Mouse (Mus musculus) liver, embryonic 16.5 days (tissue): ENCODE measurements around the gene Aagab. TPM values are rescaled to one million over a fixed set of nuclear protein-coding genes. Genes with fewer than 3 reads are reported as not detected.

ENCODE experiments used
- ATAC-seq: fragments of 200-750 bp; cut with Nextera tagmentation; 2 replicates; pipeline ENCODE4 v1.8.0; 2017; ENCODE audit warnings: low read depth, mild to moderate bottlenecking, moderate number of reproducible peaks, moderate library complexity
- H3K27ac ChIP-seq: fragments of 300-500 bp; sonication (generic); 2 replicates; pipeline ENCODE4 v1.5.1; 2014; ENCODE audit warnings: mild to moderate bottlenecking, low read length
- H3K27me3 ChIP-seq: fragments of 300-500 bp; sonication (generic); 2 replicates; pipeline ENCODE4 v1.6.1; 2014; ENCODE audit warnings: low read depth, low read length, mixed read lengths; ENCODE audit not compliant: control insufficient read depth, insufficient read depth
- H3K36me3 ChIP-seq: fragments of 300-500 bp; sonication (generic); 2 replicates; pipeline ENCODE4 v1.6.1; 2014; ENCODE audit warnings: mild to moderate bottlenecking; ENCODE audit not compliant: control insufficient read depth, insufficient read depth
- H3K4me1 ChIP-seq: fragments of 300-500 bp; sonication (generic); 2 replicates; pipeline ENCODE4 v1.6.1; 2014; ENCODE audit warnings: low read depth, low read length, mixed read lengths; ENCODE audit not compliant: control insufficient read depth
- H3K4me2 ChIP-seq: fragments of 300-500 bp; sonication (generic); 2 replicates; pipeline ENCODE4 v1.6.1; 2014; ENCODE audit warnings: low read depth, low read length, mixed read lengths
- H3K4me3 ChIP-seq: fragments of 300-500 bp; sonication (generic); 2 replicates; pipeline ENCODE4 v1.5.1; 2014; ENCODE audit warnings: low read depth, mild to moderate bottlenecking, low read length
- H3K9ac ChIP-seq: fragments of 300-500 bp; sonication (generic); 2 replicates; pipeline ENCODE4 v1.6.1; 2014; ENCODE audit warnings: low read depth, low read length
- H3K9me3 ChIP-seq: fragments of 300-500 bp; sonication (generic); replicated peaks from 2 replicates; pipeline ENCODE4 v1.6.1; 2016; ENCODE audit warnings: low read length; ENCODE audit not compliant: control insufficient read depth
- WGBS: fragments of 180-500 bp; shearing (Covaris S2); extraction: QIAGEN DNeasy Blood & Tissue Kit; methylation state at CpG from one replicate; pipeline ENCODE4 v1.1.7; 2014; ENCODE audit not compliant: insufficient replicate concordance; 5-methylcytosine and 5-hydroxymethylcytosine counted together
- polyA plus RNA-seq: library from polyadenylated mRNA; unstranded; fragments of >200 nt; fragmentation: Nextera tagmentation; extraction: Ambion mirVana; gene quantifications from 2 replicates; pipeline ENCODE4 v1.2.1, GENCODE M21; 2015

Gene Aagab
- polyA plus RNA-seq, 1 experiment from 2014 or later, result 14.2 TPM

DNA sequence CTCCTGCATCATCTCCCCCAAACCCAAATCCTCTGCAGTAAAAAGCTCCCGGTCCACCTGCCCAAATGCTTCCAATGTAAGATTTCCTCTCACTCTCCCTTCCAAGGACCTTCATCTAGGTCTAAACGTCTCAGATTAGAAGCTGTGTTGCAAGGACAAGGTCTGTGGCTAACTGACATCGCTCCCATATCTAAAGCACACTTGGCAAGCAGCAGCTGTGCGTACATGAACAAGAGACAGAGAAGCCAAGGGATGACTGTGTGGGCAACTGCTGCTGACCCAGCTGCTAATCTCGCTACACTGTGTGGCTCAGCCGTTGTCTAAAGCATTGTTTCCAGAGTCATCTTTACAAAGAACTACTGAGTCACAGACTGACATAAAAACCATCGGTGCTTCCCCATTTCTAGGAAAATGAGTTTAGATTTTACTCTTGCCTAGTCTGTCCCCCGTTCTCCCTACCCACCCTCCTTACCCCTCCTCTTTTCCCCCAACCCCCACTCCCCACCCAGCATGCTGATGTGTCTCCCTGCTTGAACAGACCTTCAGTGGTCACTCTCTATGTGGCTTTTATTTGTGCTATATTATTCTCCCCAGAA, 10.7 kb upstream of the Aagab start:
- Histone ChIP-seq H3K9me3 (no peaks in the 10 kb centered on the region), H3K27me3 (no peaks in the 10 kb centered on the region), H3K4me2 (no peak overlapping the region), H3K36me3 (no peaks in the 10 kb centered on the region), H3K27ac (no peak overlapping the region), H3K9ac (no peak overlapping the region), H3K4me3 (no peak overlapping the region), H3K4me1 (no peaks in the 10 kb centered on the region)
- 30% methylated on average over 8 of the region's 8 CpGs for WGBS
- no peak for ATAC-seq

DNA sequence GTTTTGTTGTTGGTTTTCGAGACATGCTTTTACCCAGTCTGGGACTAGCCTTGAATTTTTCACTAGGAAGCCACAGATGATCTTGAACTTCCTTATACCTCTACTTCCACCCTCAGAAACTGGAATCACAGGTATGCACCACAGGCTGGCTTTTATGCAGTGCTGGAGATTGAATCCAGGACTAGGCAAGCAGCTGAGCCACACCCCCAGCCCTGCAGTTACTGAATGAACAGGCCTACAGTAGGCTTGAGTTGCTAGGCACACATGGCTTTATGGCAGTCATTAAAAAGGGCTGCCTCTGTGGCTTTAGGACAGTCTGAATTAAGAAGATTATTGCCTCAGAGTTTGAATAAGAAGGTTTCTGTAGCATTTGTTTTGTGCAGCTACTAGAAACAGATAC, 7.4 kb upstream of the Aagab start:
- H3K36me3 ChIP-seq, result no peaks in the 10 kb centered on the region
- no peaks in the 10 kb centered on the region for H3K4me1 ChIP-seq
- H3K27me3 ChIP-seq, result no peaks in the 10 kb centered on the region
- H3K27ac ChIP-seq, result no peak overlapping the region
- 87% methylated on average over 1 of the region's 1 CpGs for WGBS
- no peak overlapping the region for H3K4me2 ChIP-seq
- no peak for ATAC-seq
- no peak overlapping the region for H3K9ac ChIP-seq
- H3K9me3 ChIP-seq, result no peaks in the 10 kb centered on the region
- H3K4me3 ChIP-seq, result no peak overlapping the region

DNA sequence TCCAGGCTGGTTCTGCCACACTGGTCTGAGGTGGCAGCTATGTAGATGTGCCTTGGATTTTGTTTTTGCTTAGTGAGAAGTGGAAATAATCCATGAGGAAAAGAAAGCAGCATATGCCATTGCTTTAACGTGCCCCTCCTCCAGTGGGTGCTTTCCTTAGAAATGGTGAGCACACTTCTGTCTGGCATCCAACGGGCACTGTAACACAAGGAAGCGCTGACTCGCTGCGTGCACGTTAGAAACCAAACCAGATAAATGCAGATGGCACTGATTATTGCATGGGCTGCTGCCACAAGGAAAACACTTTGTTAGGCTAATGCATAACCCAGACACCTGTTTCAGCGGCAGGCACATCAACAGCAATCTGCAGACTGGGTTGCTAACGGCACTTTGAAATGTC, 6.8 kb upstream of the Aagab start:
- H3K27me3 ChIP-seq, result no peaks in the 10 kb centered on the region
- no peak overlapping the region for H3K4me2 ChIP-seq
- 57% methylated on average over 8 of the region's 8 CpGs for WGBS
- ATAC-seq, result no peak
- no peaks in the 10 kb centered on the region for H3K9me3 ChIP-seq
- no peaks in the 10 kb centered on the region for H3K4me1 ChIP-seq
- no peak overlapping the region for H3K4me3 ChIP-seq
- no peak overlapping the region for H3K27ac ChIP-seq
- no peaks in the 10 kb centered on the region for H3K36me3 ChIP-seq
- no peak overlapping the region for H3K9ac ChIP-seq

DNA sequence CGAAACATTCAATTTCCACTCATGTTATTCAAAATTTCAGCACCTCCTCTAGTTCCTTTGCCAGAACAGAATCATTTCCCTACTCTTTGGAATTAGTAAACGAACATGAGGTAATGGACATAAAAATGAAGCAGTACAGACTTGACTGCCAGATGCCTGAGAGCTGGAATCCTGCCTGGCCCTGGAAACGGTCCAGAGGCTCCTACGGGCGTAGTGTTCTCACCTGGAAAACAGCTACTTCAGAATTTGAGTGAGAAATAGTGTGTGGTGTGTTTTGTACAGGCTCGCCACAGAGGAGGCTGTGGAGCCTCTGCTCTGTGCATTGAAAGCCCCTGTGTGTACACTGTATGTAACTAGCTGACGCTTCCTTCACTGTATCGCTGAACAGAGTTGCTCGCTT, 5.8 kb upstream of the Aagab start:
- H3K4me2 ChIP-seq, result no peak overlapping the region
- H3K4me3 ChIP-seq, result no peak overlapping the region
- no peak overlapping the region for H3K9ac ChIP-seq
- no peaks in the 10 kb centered on the region for H3K36me3 ChIP-seq
- no peak for ATAC-seq
- no peaks in the 10 kb centered on the region; the same call in 1 of the 2 replicates for H3K4me1 ChIP-seq
- H3K27ac ChIP-seq, result no peak overlapping the region
- WGBS, result 75% methylated on average over 9 of the region's 9 CpGs
- no peaks in the 10 kb centered on the region for H3K27me3 ChIP-seq
- no peaks in the 10 kb centered on the region for H3K9me3 ChIP-seq

DNA sequence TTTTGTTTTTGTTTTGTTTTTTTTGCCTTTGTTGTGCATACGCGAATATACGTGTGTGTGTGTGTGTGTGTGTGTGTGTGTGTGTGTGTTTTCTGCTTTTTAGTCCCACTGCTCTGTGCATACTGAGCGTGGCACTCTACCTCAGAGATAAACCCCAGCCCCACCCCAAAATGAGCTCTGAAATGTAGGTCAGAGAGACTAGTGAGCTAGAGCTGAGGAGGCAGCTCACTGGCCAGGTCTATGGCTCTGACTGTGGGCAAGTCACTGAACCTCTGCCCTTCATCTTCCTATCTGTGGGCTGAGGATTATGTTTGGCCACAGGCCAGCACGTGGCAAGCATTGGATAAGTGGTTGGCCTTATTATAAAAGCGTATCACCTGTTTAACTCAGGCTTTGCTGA, 1.4 kb downstream of the Aagab start:
- peak overlapping the region; percentile 53 for H3K27ac ChIP-seq
- peaks cover 19% of the 10 kb centered on the region for H3K4me1 ChIP-seq
- peak overlapping the region; percentile 70 for H3K4me2 ChIP-seq
- no peak; the same call in 1 of the 2 replicates for ATAC-seq
- no peaks in the 10 kb centered on the region for H3K9me3 ChIP-seq
- 24% methylated on average over 6 of the region's 6 CpGs for WGBS
- H3K9ac ChIP-seq, result peak overlapping the region; percentile 83
- no peaks in the 10 kb centered on the region for H3K27me3 ChIP-seq
- no peaks in the 10 kb centered on the region for H3K36me3 ChIP-seq
- H3K4me3 ChIP-seq, result peak overlapping the region; percentile 85

DNA sequence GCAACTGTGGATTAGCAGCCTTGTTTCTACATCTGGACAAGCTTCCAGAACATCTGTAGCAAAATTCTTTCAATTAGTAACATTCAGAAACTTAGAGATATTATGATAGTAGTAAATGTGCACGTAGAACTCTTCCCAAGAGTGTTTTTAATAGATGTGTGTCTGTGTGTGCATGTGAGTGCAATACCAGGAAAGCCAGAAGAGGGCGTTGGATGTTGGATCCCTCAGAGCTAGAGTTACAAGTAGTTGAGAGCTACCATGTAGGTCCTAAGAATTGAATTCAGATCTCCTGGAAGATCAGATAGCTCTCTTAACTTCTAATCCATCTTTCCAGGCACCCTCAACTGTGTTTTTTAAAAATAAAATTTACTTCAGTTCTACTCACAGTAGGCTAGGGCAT, 4.1 kb downstream of the Aagab start:
- H3K27ac ChIP-seq, result no peak overlapping the region
- WGBS, result 61% methylated on average over 2 of the region's 2 CpGs
- no peak for ATAC-seq
- H3K27me3 ChIP-seq, result no peaks in the 10 kb centered on the region
- H3K9me3 ChIP-seq, result no peaks in the 10 kb centered on the region
- no peak overlapping the region for H3K4me2 ChIP-seq
- H3K4me1 ChIP-seq, result peaks cover 19% of the 10 kb centered on the region
- H3K9ac ChIP-seq, result no peak overlapping the region
- no peaks in the 10 kb centered on the region for H3K36me3 ChIP-seq
- no peak overlapping the region for H3K4me3 ChIP-seq

DNA sequence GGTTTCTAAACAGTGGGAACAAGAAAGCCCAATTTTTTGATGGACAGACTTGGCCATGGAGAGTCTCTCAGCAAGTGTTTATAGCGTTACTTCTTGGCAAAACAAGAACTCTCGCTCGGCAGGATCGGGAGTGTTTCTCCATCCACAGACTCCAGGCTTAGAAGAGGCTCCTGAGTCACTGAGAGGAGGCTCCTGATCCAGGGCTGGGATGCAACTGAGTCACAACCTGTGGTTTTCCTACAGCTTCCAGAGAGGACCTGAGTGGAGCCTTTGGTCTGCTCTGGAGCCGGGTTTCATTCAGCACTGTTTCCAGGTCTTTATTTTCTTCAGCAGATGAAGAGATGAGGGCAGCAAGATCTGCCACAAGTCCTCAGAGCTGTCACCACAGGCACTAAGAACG, 5.5 kb downstream of the Aagab start:
- H3K9me3 ChIP-seq, result no peaks in the 10 kb centered on the region
- no peak overlapping the region for H3K4me3 ChIP-seq
- no peak overlapping the region for H3K4me2 ChIP-seq
- ATAC-seq, result no peak
- WGBS, result 81% methylated on average over 6 of the region's 6 CpGs
- H3K27ac ChIP-seq, result no peak overlapping the region
- peaks cover 18% of the 10 kb centered on the region for H3K4me1 ChIP-seq
- no peaks in the 10 kb centered on the region for H3K36me3 ChIP-seq
- H3K9ac ChIP-seq, result no peak overlapping the region
- no peaks in the 10 kb centered on the region for H3K27me3 ChIP-seq

DNA sequence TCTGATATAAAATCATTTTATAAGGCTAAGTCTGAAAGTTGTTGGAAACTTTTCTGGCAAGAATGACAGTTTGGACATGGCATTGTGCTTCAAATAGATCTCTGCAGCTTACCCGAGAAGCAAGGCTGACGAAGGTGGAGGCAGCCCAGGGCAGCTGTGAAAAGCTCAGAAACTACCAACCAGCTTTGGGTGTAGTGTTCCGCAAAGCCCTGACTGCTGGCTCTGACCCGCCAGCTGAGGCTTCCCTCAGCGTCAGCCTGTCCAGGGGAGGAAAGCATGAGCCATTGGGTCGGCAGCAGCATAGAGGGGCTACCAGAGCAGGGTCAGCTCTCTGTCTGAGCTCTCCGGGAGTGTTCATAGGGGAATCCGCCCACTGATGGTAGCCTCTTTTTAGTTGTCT, 6.8 kb downstream of the Aagab start:
- Histone ChIP-seq H3K4me1 (peaks cover 6% of the 10 kb centered on the region), H3K9me3 (no peaks in the 10 kb centered on the region), H3K4me2 (no peak overlapping the region), H3K27ac (no peak overlapping the region), H3K36me3 (no peaks in the 10 kb centered on the region), H3K9ac (no peak overlapping the region), H3K27me3 (no peaks in the 10 kb centered on the region), H3K4me3 (no peak overlapping the region)
- ATAC-seq, result no peak
- WGBS, result 77% methylated on average over 8 of the region's 8 CpGs

DNA sequence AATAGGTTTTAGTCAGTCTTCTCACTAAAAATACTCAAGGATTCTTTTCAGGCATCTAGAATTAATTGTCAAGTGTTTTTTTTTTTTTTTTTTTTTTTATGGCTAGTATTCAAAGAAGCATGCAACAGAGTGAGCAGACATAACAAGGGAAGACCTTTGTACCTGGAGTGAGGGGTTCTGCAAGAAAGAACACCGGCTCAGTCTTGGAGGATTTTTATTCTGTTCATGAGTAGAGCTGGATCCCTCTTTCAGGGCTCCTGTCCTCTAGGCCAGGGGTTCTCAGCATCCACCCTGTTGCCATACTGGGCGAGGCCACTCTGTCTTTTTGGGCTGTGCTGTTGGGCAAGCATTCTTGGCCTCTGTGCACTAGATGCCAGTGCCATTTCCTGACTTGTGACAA, 7.3 kb downstream of the Aagab start:
- Histone ChIP-seq H3K9ac (no peak overlapping the region), H3K27ac (no peak overlapping the region), H3K4me2 (no peak overlapping the region), H3K9me3 (no peaks in the 10 kb centered on the region), H3K4me3 (no peak overlapping the region), H3K36me3 (no peaks in the 10 kb centered on the region), H3K4me1 (peaks cover 4% of the 10 kb centered on the region; the same call in 1 of the 2 replicates), H3K27me3 (no peaks in the 10 kb centered on the region)
- WGBS, result 83% methylated on average over 2 of the region's 2 CpGs
- no peak for ATAC-seq
